Mouse (Mus musculus) intestine, postnatal 0 days (tissue): Measurements from ENCODE around the gene Zfp512b. TPM values are rescaled to one million over a fixed set of nuclear protein-coding genes. Genes with fewer than 3 reads are reported as not detected.
A peak's percentile ranks its signal among the peaks of the same experiment; 100 is the strongest.

Experiments used
- ATAC-seq: fragments of 200-750 bp; cut with Nextera tagmentation; 2 replicates; pipeline ENCODE4 v1.8.0; 2017; ENCODE audit warnings: mild to moderate bottlenecking, moderate TSS enrichment, moderate library complexity
- H3K27ac ChIP-seq: fragments of 300-500 bp; sonication (generic); 2 replicates; pipeline ENCODE4 v1.5.1; 2014; ENCODE audit warnings: mild to moderate bottlenecking, low read depth, low read length, moderate library complexity
- H3K27me3 ChIP-seq: fragments of 300-500 bp; sonication (generic); replicated peaks from 2 replicates; pipeline ENCODE4 v1.6.1; 2014; ENCODE audit warnings: low read length, mixed read lengths; ENCODE audit not compliant: control insufficient read depth, insufficient read depth
- H3K36me3 ChIP-seq: fragments of 300-500 bp; sonication (generic); 2 replicates; pipeline ENCODE4 v1.6.1; 2014; ENCODE audit warnings: mild to moderate bottlenecking, moderate library complexity; ENCODE audit not compliant: control insufficient read depth, insufficient read depth
- H3K4me1 ChIP-seq: fragments of 300-500 bp; sonication (generic); replicated peaks from 2 replicates; pipeline ENCODE4 v1.6.1; 2014; ENCODE audit warnings: antibody characterized with exemption, low read length, mixed read lengths; ENCODE audit not compliant: control insufficient read depth, insufficient read depth
- H3K4me2 ChIP-seq: fragments of 300-500 bp; sonication (generic); replicated peaks from 2 replicates; pipeline ENCODE4 v1.6.1; 2014; ENCODE audit warnings: low read depth, mild to moderate bottlenecking, moderate library complexity
- H3K4me3 ChIP-seq: fragments of 300-500 bp; sonication (generic); 2 replicates; pipeline ENCODE4 v1.5.1; 2014; ENCODE audit warnings: low read depth, low read length
- H3K9ac ChIP-seq: fragments of 300-500 bp; sonication (generic); 2 replicates; pipeline ENCODE4 v1.6.1; 2014; ENCODE audit warnings: mild to moderate bottlenecking, low read depth, low read length
- H3K9me3 ChIP-seq: fragments of 300-500 bp; sonication (generic); 2 replicates; pipeline ENCODE4 v1.6.1; 2016; ENCODE audit warnings: mixed run types; ENCODE audit not compliant: control insufficient read depth
- CTCF ChIP-seq: sonication (generic); IDR thresholded peaks from 2 replicates; pipeline ENCODE4 v1.5.1; 2016; ENCODE audit warnings: low read depth, mild to moderate bottlenecking, control low read depth, antibody characterized with exemption, moderate library complexity
- WGBS: fragments of 180-500 bp; shearing (Covaris S2); extraction: QIAGEN DNeasy Blood & Tissue Kit; methylation state at CpG from one replicate; pipeline ENCODE4 v1.1.7; 2014; 5-methylcytosine and 5-hydroxymethylcytosine counted together
- polyA plus RNA-seq: library from polyadenylated mRNA; unstranded; fragments of >200 nt; fragmentation: Nextera tagmentation; extraction: Ambion mirVana; gene quantifications from 2 replicates; pipeline ENCODE4 v1.2.1, GENCODE M21; 2015

Zfp512b gene
- polyA plus RNA-seq, 1 experiment from 2014 or later, result 13.0 TPM

DNA sequence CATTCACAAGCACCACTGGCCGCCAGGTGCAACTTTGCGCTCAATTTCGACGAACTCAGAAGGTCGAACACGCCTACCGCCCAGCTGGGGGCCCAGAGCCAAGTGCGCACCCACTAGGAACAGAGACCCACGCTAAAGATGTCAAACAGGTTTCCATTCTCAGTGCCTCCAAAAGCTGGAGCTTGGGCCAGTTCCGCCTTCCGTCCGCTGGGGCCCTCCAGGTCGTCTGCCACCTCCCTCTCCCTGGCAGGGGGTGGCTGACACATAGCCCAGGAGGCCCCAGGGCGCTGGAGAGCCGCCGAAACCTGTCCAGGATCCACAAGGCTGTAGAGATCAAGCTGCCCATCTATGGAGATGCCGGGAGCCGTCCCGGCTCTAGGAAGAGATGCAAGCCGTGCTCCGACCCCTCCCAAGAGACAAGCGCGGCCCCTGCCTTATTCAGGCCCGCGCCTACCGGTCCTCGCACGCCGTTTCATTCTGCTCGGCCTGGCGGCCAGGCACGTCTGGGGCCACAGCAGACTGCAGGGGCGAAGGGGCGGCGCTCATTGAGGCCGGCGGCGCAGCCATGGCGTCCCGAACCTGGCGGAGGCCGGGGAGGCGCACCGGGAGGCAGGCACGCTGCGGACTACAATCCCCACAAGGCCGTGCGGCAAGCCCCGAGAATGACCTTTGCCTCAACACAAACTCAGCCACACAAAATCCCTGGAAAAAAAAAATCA lies 11.0 kb downstream of the Zfp512b start:
- no peaks in the 10 kb centered on the region for H3K27me3 ChIP-seq
- WGBS, result under 1% methylated on average over 48 of the region's 49 CpGs
- H3K4me1 ChIP-seq, result peaks cover 13% of the 10 kb centered on the region; the same call in 1 of the 2 replicates
- peak; percentile 83 for ATAC-seq
- H3K4me2 ChIP-seq, result peak overlapping the region; percentile 90
- peaks cover 23% of the 10 kb centered on the region for H3K36me3 ChIP-seq
- H3K27ac ChIP-seq, result peak overlapping the region; percentile 97
- H3K4me3 ChIP-seq, result peak overlapping the region; percentile 86
- H3K9me3 ChIP-seq, result no peaks in the 10 kb centered on the region
- peak overlapping the region; percentile 83 for H3K9ac ChIP-seq
- no peak for TF ChIP-seq CTCF

DNA sequence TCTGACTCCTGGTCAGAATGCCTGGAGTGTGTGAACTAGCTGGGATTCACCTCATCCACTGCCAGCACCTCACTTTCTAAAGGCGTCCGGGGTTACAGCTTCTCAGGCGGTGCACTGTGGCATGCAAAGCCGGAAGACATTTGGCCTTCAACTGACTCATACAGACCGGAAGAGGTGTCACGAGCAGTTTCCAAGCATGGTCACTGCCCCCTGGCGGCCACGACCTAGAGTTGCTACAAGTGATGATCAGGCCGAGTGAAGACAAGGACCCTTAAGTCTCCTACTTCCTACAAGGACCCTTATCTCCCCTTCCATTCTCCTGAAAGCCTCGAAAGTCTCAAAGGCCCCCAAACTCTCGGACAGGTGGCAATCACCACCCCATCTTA lies 11.6 kb downstream of the Zfp512b start:
- peak overlapping the region; percentile 86 for H3K4me3 ChIP-seq
- H3K4me2 ChIP-seq, result peak overlapping the region; percentile 90
- peak overlapping the region; percentile 97 for H3K27ac ChIP-seq
- H3K9me3 ChIP-seq, result no peaks in the 10 kb centered on the region
- under 1% methylated on average over 11 of the region's 11 CpGs for WGBS
- peaks cover 17% of the 10 kb centered on the region for H3K36me3 ChIP-seq
- ATAC-seq, result peak; percentile 79
- peaks cover 13% of the 10 kb centered on the region; the same call in 1 of the 2 replicates for H3K4me1 ChIP-seq
- peak overlapping the region; percentile 83 for H3K9ac ChIP-seq
- H3K27me3 ChIP-seq, result no peaks in the 10 kb centered on the region
- TF ChIP-seq CTCF, result peak; percentile 97

DNA sequence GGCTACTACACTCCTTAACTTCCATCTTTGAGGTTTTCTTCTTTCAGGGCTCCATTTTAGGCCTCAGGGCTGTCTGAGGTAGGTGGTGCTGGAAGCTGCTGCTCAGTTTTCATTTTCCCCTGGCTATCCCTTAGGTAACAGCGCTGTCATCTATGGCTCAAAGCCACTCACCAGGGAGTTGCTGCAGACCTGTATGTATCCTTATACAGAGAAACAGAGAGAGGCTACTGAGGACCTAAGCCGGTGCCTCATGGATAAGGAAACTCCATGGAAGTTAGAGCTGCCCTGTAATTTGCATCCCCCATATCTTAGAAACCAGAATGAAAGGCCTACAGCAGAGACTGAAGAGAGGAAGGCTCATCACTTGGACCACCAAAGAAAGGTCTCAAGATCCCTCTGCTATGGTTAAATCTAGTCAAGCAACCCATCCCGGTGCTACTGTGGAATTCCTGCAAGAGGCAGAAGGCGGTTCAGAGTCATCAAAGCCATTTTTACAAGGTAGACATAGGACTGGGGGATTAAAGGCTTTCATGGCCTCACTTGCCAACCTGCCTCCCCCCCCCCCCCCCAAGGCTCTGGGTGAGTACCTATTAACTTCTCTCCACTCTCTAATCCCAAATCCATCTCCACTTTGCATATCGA lies 12.4 kb downstream of the Zfp512b start:
- Histone ChIP-seq H3K9ac (peak overlapping the region; percentile 83), H3K4me1 (peaks cover 13% of the 10 kb centered on the region; the same call in 1 of the 2 replicates), H3K4me3 (peak overlapping the region; percentile 86), H3K36me3 (peaks cover 9% of the 10 kb centered on the region), H3K27ac (peak overlapping the region; percentile 97), H3K4me2 (peak overlapping the region; percentile 90), H3K27me3 (no peaks in the 10 kb centered on the region), H3K9me3 (no peaks in the 10 kb centered on the region)
- TF ChIP-seq CTCF, result no peak
- WGBS, result 64% methylated on average over 5 of the region's 5 CpGs
- no peak for ATAC-seq

DNA sequence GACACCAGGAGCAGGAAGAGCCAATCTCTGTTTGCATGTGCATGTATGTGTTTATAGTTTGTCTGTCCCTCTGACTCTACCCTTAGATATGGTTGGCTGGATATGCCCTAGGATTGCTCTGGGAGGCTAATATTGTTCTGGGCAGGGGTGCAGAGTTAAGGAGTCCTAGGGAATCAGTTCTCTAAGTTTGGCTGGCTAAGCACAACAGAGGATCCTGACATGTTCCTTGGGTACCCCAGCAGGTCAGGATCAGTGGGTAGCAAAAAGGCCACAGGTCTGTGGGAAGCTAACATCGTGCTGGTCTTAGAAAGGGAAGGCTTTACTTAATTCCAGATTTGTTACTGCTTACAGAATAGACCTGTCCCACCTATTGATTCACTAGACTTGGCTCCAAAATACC lies 12.9 kb downstream of the Zfp512b start:
- H3K4me1 ChIP-seq, result peaks cover 13% of the 10 kb centered on the region; the same call in 1 of the 2 replicates
- TF ChIP-seq CTCF, result no peak
- peak overlapping the region; percentile 90 for H3K4me2 ChIP-seq
- ATAC-seq, result no peak
- peaks cover 9% of the 10 kb centered on the region for H3K36me3 ChIP-seq
- H3K9me3 ChIP-seq, result no peaks in the 10 kb centered on the region
- H3K9ac ChIP-seq, result 0 out of 2 replicates have a peak overlapping the region, but pooled peaks have one; percentile 27
- H3K27me3 ChIP-seq, result no peaks in the 10 kb centered on the region
- no peak overlapping the region for H3K4me3 ChIP-seq
- H3K27ac ChIP-seq, result no peak overlapping the region
- WGBS, result 79% methylated on average over 1 of the region's 1 CpGs

DNA sequence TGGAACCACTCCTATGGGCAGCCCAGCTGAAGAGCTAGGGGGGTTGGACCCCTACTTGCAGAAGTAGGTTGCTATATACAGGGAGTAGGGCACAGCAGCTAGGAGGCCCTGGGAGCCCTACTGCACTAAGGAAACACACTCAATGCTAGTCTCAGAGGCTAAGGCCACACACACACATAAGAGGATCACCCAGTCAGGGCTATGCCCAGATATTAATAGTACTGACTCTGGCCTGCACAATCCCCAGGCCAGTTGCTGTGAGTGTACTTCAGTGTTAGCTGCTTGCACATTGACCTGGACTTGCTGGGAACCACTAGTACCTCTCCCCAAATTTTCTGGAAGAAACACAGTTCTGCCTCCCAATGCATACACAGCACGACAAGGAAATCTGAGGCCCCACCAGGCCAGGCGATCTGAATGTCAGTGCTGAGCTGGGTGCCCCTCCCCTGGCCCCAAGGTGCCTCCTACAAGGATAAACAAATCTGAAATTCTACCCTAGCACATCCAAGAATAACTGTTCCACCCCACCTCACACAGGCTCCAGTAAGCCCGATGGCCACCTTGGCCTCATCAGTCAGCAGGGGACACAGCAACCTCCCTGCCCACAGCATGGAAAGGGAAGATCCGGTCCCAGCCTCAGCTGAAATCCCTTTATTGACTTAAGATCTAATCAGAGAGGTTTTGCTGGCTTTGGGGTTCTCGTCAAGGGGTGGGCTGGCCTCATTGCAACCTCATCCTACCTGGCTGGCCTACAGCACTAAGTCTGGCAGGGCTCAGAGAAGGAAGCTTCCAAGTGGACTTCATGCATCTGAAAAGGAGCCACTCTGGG lies 13.6 kb downstream of the Zfp512b start:
- Histone ChIP-seq H3K9me3 (no peaks in the 10 kb centered on the region), H3K4me2 (peak overlapping the region; percentile 90), H3K36me3 (peaks cover 9% of the 10 kb centered on the region), H3K4me3 (no peak overlapping the region), H3K9ac (0 out of 2 replicates have a peak overlapping the region, but pooled peaks have one; percentile 27), H3K27me3 (no peaks in the 10 kb centered on the region), H3K27ac (no peak overlapping the region), H3K4me1 (peaks cover 13% of the 10 kb centered on the region; the same call in 1 of the 2 replicates)
- no peak for TF ChIP-seq CTCF
- no peak for ATAC-seq
- WGBS, result 21% methylated on average over 5 of the region's 5 CpGs

DNA sequence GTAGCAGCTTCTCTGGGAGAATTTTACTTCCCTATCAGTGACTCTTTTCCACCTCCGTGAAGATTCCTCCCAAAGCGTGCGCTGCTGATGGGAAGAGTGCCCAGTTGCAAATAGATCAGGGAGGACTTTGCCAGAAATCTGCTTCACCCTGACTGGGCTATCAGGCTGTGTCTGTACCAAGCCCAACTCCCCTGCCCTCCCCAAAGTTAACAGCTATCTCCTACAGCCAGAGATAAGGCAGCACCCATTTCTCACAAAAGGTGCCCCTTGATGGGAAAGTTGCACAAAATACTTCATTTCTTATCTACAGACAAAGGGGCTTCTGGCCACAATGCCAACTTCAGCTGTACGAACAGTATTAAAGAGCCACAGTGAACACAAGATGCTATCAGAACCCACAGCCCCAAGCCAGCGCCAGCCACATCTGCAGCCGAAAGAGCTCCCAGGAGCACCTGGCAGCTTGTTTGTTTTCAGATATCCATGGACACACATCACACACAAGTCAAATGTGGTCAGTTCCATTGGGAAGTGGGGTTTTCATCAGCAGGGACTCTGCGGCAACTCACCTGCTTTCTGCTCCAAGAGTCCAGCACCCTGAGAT lies 14.5 kb downstream of the Zfp512b start:
- Histone ChIP-seq H3K4me3 (no peak overlapping the region), H3K9ac (no peak overlapping the region), H3K9me3 (no peaks in the 10 kb centered on the region), H3K4me1 (peaks cover 13% of the 10 kb centered on the region; the same call in 1 of the 2 replicates), H3K4me2 (no peak overlapping the region), H3K36me3 (peaks cover 18% of the 10 kb centered on the region), H3K27ac (no peak overlapping the region), H3K27me3 (no peaks in the 10 kb centered on the region)
- 84% methylated on average over 7 of the region's 7 CpGs for WGBS
- ATAC-seq, result no peak
- TF ChIP-seq CTCF, result no peak
